In genomic region chr5:143704875-143705658, GRCm38 (mm10) we compare ENCODE assay signal across 12 mouse cellular contexts. TPM values are rescaled to one million over a fixed set of nuclear protein-coding genes. Genes with fewer than 3 reads are reported as not detected.
DNase-seq lines count a peak whose midpoint lies in the region; ATAC-seq and TF ChIP-seq lines count a peak whose summit lies in the region.
"Had no signal": no experiment of that assay in that cellular context is flagged by ENCODE, and none has a peak within 500 bp of the region (broad histone marks: within the 10 kb centered on the region; RNA-seq: fewer than 3 reads in every experiment).

No protein-coding gene starts in this region.

- DNase-seq in heart, postnatal 14 days, result no peak
- no peak for DNase-seq in liver, embryonic 11.5 days (ENCODE audit: low spot score)
- DNase-seq in liver, postnatal 0 days, result no peak
- peak; percentile 67 to 70 for DNase-seq in cerebellum, adult 18-20 months
- no peak for DNase-seq in testis, postnatal 10 days (ENCODE audit: low spot score)
- no peak for DNase-seq in frontal cortex, adult 2 months (ENCODE audit: extremely low spot score in 1 of 2, low spot score in 1 of 2)
- DNase-seq: kidney, adult 9 months; lung, adult 18-20 months; thymus, postnatal 4 days had no signal

- peaks cover 85% of the 10 kb centered on the region for H3K36me3 ChIP-seq in heart, embryonic 13.5 days
- peaks cover 47% of the 10 kb centered on the region for H3K36me3 ChIP-seq in liver, embryonic 11.5 days (ENCODE audit: control insufficient read depth, insufficient read depth, low read length)
- peaks cover 70% of the 10 kb centered on the region for H3K36me3 ChIP-seq in liver, postnatal 0 days (replicated peaks; ENCODE audit: insufficient read depth, low read length)
- peaks cover 52% of the 10 kb centered on the region for H3K36me3 ChIP-seq in liver, embryonic 16.5 days (ENCODE audit: control insufficient read depth, insufficient read depth)

- ATAC-seq in heart, embryonic 13.5 days (ENCODE audit: extremely low read depth, insufficient number of reproducible peaks, low FRiP score, low TSS enrichment), result no peak
- no peak for ATAC-seq in liver, embryonic 11.5 days (replicated peaks; ENCODE audit: low FRiP score)
- ATAC-seq in liver, postnatal 0 days, result no peak
- no peak for ATAC-seq in liver, embryonic 16.5 days (ENCODE audit: low read depth)

- intact Hi-C loops in heart, postnatal 14 days (cut with DNase I), result loop anchor here (5.0 kb wide), 1 partner anchor 33 kb away; no protein-coding TSS in a partner anchor

- TF ChIP-seq EP300 in liver, postnatal 0 days (IDR thresholded peaks at IDR 0.05; ENCODE audit: low read depth), result no peak

- peak overlapping the region; percentile 1; the same call in 1 of the 2 replicates for H3K9ac ChIP-seq in heart, embryonic 13.5 days
- H3K9ac ChIP-seq in liver, embryonic 11.5 days (ENCODE audit: low read depth, low read length), result 0 out of 2 replicates have a peak overlapping the region, but pooled peaks have one; percentile 34
- H3K9ac ChIP-seq in liver, postnatal 0 days (replicated peaks), result no peak overlapping the region
- no peak overlapping the region; the same call in 1 of the 2 replicates for H3K9ac ChIP-seq in liver, embryonic 16.5 days (ENCODE audit: low read depth, low read length)

- no peaks in the 10 kb centered on the region for H3K9me3 ChIP-seq in heart, embryonic 13.5 days
- H3K9me3 ChIP-seq in liver, embryonic 11.5 days (ENCODE audit: control insufficient read depth, low read length), result no peaks in the 10 kb centered on the region
- H3K9me3 ChIP-seq in liver, postnatal 0 days (ENCODE audit: low read length), result no peaks in the 10 kb centered on the region
- no peaks in the 10 kb centered on the region for H3K9me3 ChIP-seq in liver, embryonic 16.5 days (replicated peaks; ENCODE audit: control insufficient read depth, low read length)
- H3K9me3 ChIP-seq: megakaryocyte, embryonic 14.5 days had no signal

- WGBS in heart, embryonic 13.5 days, result 75% methylated on average over 13 of the region's 13 CpGs
- WGBS in liver, embryonic 11.5 days, result 86% methylated on average over 13 of the region's 13 CpGs
- 82% methylated on average over 13 of the region's 13 CpGs for WGBS in liver, postnatal 0 days (ENCODE audit: insufficient replicate concordance)
- WGBS in liver, embryonic 16.5 days (ENCODE audit: insufficient replicate concordance), result 79% methylated on average over 13 of the region's 13 CpGs

- H3K4me1 ChIP-seq in heart, embryonic 13.5 days, result peaks cover 35% of the 10 kb centered on the region
- peaks cover 23% of the 10 kb centered on the region for H3K4me1 ChIP-seq in liver, embryonic 11.5 days (replicated peaks; ENCODE audit: control insufficient read depth, insufficient read depth, low read length)
- peaks cover 5% of the 10 kb centered on the region for H3K4me1 ChIP-seq in liver, postnatal 0 days (ENCODE audit: insufficient read depth)
- peaks cover 27% of the 10 kb centered on the region for H3K4me1 ChIP-seq in liver, embryonic 16.5 days (ENCODE audit: control insufficient read depth, low read depth, low read length)

- H3K27ac ChIP-seq in heart, embryonic 13.5 days (replicated peaks), result peak overlapping the region; percentile 83
- H3K27ac ChIP-seq in liver, embryonic 11.5 days (ENCODE audit: low read depth, low read length), result no peak overlapping the region
- no peak overlapping the region for H3K27ac ChIP-seq in liver, postnatal 0 days (ENCODE audit: low read depth)
- H3K27ac ChIP-seq in liver, embryonic 16.5 days (ENCODE audit: low read length), result peak overlapping the region; percentile 5; the same call in 1 of the 2 replicates

- TF ChIP-seq CTCF in liver, postnatal 0 days (IDR thresholded peaks at IDR 0.05; ENCODE audit: low read depth), result no peak

- no peak overlapping the region for H3K4me2 ChIP-seq in heart, embryonic 13.5 days
- H3K4me2 ChIP-seq in liver, embryonic 11.5 days, result no peak overlapping the region
- H3K4me2 ChIP-seq in liver, postnatal 0 days (ENCODE audit: low read depth, low read length), result no peak overlapping the region
- no peak overlapping the region for H3K4me2 ChIP-seq in liver, embryonic 16.5 days (ENCODE audit: low read depth, low read length)

- no peak overlapping the region for H3K4me3 ChIP-seq in heart, embryonic 13.5 days
- H3K4me3 ChIP-seq in liver, embryonic 11.5 days (ENCODE audit: low read depth, low read length), result no peak overlapping the region
- H3K4me3 ChIP-seq in liver, postnatal 0 days (ENCODE audit: low read depth, low read length), result no peak overlapping the region
- no peak overlapping the region for H3K4me3 ChIP-seq in liver, embryonic 16.5 days (ENCODE audit: low read depth, low read length)
- H3K4me3 ChIP-seq: megakaryocyte, embryonic 14.5 days had no signal

- H3K27me3 ChIP-seq in heart, embryonic 13.5 days (replicated peaks), result no peaks in the 10 kb centered on the region
- no peaks in the 10 kb centered on the region for H3K27me3 ChIP-seq in liver, embryonic 11.5 days (replicated peaks; ENCODE audit: control insufficient read depth, insufficient read depth, low read length)
- no peaks in the 10 kb centered on the region for H3K27me3 ChIP-seq in liver, postnatal 0 days (ENCODE audit: insufficient read depth, low read length)
- H3K27me3 ChIP-seq in liver, embryonic 16.5 days (ENCODE audit: control insufficient read depth, insufficient read depth, low read depth, low read length), result no peaks in the 10 kb centered on the region

RNA-seq across cellular contexts. Expression of gene Usp42, which starts 27.0 kb away (rescaled TPM):
- polyA plus RNA-seq in heart, embryonic 13.5 days (2015; fragmentation: Nextera tagmentation; extraction: Ambion mirVana), result 10.9 and 11.2 TPM in 2 replicates
- 1 to 10 TPM; 8.1 to 8.3 TPM for total RNA-seq in heart, postnatal 14 days (2021)
- polyA plus RNA-seq in liver, embryonic 11.5 days (2014; fragmentation: Nextera tagmentation; extraction: Ambion mirVana), result 13.2 and 14.7 TPM in 2 replicates
- 2.3 and 2.7 TPM in 2 replicates for polyA plus RNA-seq in liver, postnatal 0 days (2015; fragmentation: Nextera tagmentation; extraction: Ambion mirVana)
- 2.9 TPM in 2 replicates for polyA plus RNA-seq in liver, embryonic 16.5 days (2015; fragmentation: Nextera tagmentation; extraction: Ambion mirVana)
- polyA plus RNA-seq in frontal cortex, adult 2 months (2012; rRNA removed), result 12.0 and 12.7 TPM in 2 replicates

Comparison
In these comparisons a context has a peak if more than half of its experiments do, and no peak if none do; other contexts are left out.
1. H3K27ac ChIP-seq: peak in heart, embryonic 13.5 days (single experiment) and liver, embryonic 16.5 days (single experiment); none in liver, embryonic 11.5 days (single experiment) and liver, postnatal 0 days (single experiment).
2. H3K9ac ChIP-seq: peak in heart, embryonic 13.5 days (single experiment) and liver, embryonic 11.5 days (single experiment); none in liver, postnatal 0 days (single experiment) and liver, embryonic 16.5 days (single experiment).
3. DNase-seq: peak in cerebellum, adult 18-20 months (2 of 2); none in heart, postnatal 14 days (0 of 2), liver, embryonic 11.5 days (single experiment), liver, postnatal 0 days (single experiment), testis, postnatal 10 days (single experiment) and frontal cortex, adult 2 months (0 of 2).